Comparison of ENCODE assay signal across 8 mouse cellular contexts in the genomic region with DNA sequence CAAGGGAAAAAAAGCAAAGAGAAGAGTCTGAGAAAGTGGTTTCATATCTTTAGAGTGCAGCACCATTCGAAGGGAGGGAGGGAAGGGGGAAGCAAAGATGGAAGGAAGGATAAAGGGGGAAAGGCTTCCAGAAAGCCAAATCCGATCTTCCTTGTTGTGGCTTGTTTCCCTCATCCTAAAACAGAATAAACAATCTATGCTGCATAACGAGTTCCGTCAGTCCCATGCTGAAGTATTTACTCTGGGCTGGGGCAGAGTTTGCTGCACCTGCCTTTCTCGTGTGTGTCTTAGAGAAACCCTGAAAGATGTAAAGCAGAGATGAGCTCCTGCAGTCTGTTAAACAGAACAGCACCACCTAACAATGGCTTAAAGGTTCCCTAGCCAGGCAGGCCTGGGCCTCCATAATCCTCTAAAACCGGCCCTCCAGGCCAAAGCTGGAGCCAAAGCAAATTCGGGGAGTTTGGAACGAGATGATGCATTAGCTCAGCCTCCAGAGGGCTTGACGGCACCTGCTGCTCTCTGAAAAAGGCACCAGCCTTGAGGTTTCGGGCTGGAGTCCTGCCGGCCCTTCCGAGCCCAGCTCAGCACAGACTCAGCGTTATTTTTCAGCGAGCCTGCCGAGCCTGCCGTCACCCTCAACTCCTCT. TPM values are rescaled to one million over a fixed set of nuclear protein-coding genes. Genes with fewer than 3 reads are reported as not detected.
A peak's percentile ranks its signal among the peaks of the same experiment; 100 is the strongest.
DNase-seq lines count a peak whose midpoint lies in the region; ATAC-seq and TF ChIP-seq lines count a peak whose summit lies in the region.

No protein-coding gene starts in this region.

- 21% methylated on average over 16 of the region's 16 CpGs for WGBS in hindbrain, postnatal 0 days
- 16% methylated on average over 16 of the region's 16 CpGs for WGBS in midbrain, embryonic 16.5 days

- H3K4me3 ChIP-seq in MEL (ENCODE audit: control insufficient read depth in 1 of 2, insufficient read depth in 1 of 2, low read depth in 2 of 2, low read length in 2 of 2): peak overlapping the region; percentile 28 to 51
- H3K4me3 ChIP-seq in cortical plate, adult 2 months (ENCODE audit: insufficient read depth, low read length): no peak overlapping the region
- no peak overlapping the region for H3K4me3 ChIP-seq in hindbrain, postnatal 0 days (ENCODE audit: low read length)
- H3K4me3 ChIP-seq in midbrain, embryonic 16.5 days (ENCODE audit: low read depth, low read length): no peak overlapping the region

- peak overlapping the region; percentile 11; the same call in 1 of the 2 replicates for H3K9ac ChIP-seq in MEL (ENCODE audit: control insufficient read depth, low read depth, low read length, poor library complexity, severe bottlenecking)
- H3K9ac ChIP-seq in hindbrain, postnatal 0 days (replicated peaks; ENCODE audit: low read length): peak overlapping the region; percentile 21; the same call in 1 of the 2 replicates
- H3K9ac ChIP-seq in midbrain, embryonic 16.5 days (ENCODE audit: low read depth, low read length): no peak overlapping the region

- peaks cover 0 to 6% of the 10 kb centered on the region in 2 experiments; a peak in 2 of 4 replicates for H3K36me3 ChIP-seq in MEL (ENCODE audit: control insufficient read depth in 1 of 2, insufficient read depth in 2 of 2, low read length in 2 of 2)
- H3K36me3 ChIP-seq in hindbrain, postnatal 0 days (ENCODE audit: insufficient read depth, low read length): no peaks in the 10 kb centered on the region
- H3K36me3 ChIP-seq in midbrain, embryonic 16.5 days (ENCODE audit: control insufficient read depth, insufficient read depth, low read length): no peaks in the 10 kb centered on the region

- H3K79me2 ChIP-seq in MEL (ENCODE audit: control insufficient read depth, insufficient read depth, low read length, poor library complexity): no peaks in the 10 kb centered on the region; the same call in 1 of the 2 replicates

- no peak for TF ChIP-seq CTCF in MEL (IDR thresholded peaks at IDR 0.05 in 2 of 3, conservative IDR thresholded peaks at IDR 0.05 in 1 of 3; ENCODE audit: control insufficient read depth in 1 of 3, insufficient read depth in 1 of 3, low read depth in 2 of 3, low read length in 3 of 3, poor library complexity in 1 of 3, severe bottlenecking in 1 of 3)
- TF ChIP-seq CTCF in cortical plate, adult 2 months (IDR thresholded peaks at IDR 0.05; ENCODE audit: extremely low read depth, insufficient read depth, low read length): no peak
- no peak for TF ChIP-seq CTCF in hindbrain, postnatal 0 days (IDR thresholded peaks at IDR 0.05; ENCODE audit: low read depth)

- H3K4me2 ChIP-seq in hindbrain, postnatal 0 days (ENCODE audit: low read depth, low read length): peak overlapping the region; percentile 13; the same call in 1 of the 2 replicates
- H3K4me2 ChIP-seq in midbrain, embryonic 16.5 days (ENCODE audit: low read length): no peak overlapping the region

- TF ChIP-seq RAD21 in MEL (IDR thresholded peaks at IDR 0.05; ENCODE audit: low read depth, low read length): no peak

- peak; percentile 50 for ATAC-seq in hindbrain, postnatal 0 days
- peak; percentile 22; the same call in 1 of the 2 replicates for ATAC-seq in midbrain, embryonic 16.5 days
- no peak for ATAC-seq in activated CD4-positive, CD25-positive, alpha-beta regulatory T cell, adult 4 months

- peak overlapping the region; percentile 11; the same call in 1 of the 2 replicates for H3K27ac ChIP-seq in MEL (ENCODE audit: control insufficient read depth, low read depth, low read length)
- peak overlapping the region; percentile 43 for H3K27ac ChIP-seq in cortical plate, adult 2 months (ENCODE audit: insufficient read depth, low read length)
- H3K27ac ChIP-seq in hindbrain, postnatal 0 days: peak overlapping the region; percentile 79
- no peak overlapping the region for H3K27ac ChIP-seq in midbrain, embryonic 16.5 days (ENCODE audit: low read length)

- no peaks in the 10 kb centered on the region for H3K9me3 ChIP-seq in MEL (replicated peaks; ENCODE audit: insufficient read depth, low read length)
- no peaks in the 10 kb centered on the region for H3K9me3 ChIP-seq in hindbrain, postnatal 0 days (ENCODE audit: low read length)
- no peaks in the 10 kb centered on the region for H3K9me3 ChIP-seq in midbrain, embryonic 16.5 days (replicated peaks; ENCODE audit: control insufficient read depth, low read length, poor library complexity, severe bottlenecking)

- H3K4me1 ChIP-seq in MEL (ENCODE audit: control insufficient read depth in 1 of 2, insufficient read depth in 2 of 2, low read length in 2 of 2): peaks cover 3 to 16% of the 10 kb centered on the region in 2 experiments
- H3K4me1 ChIP-seq in cortical plate, adult 2 months (ENCODE audit: control insufficient read depth, insufficient read depth, low read length): peaks cover 13% of the 10 kb centered on the region
- peaks cover 34% of the 10 kb centered on the region for H3K4me1 ChIP-seq in hindbrain, postnatal 0 days (ENCODE audit: insufficient read depth, low read length)
- peaks cover 6% of the 10 kb centered on the region; the same call in 1 of the 2 replicates for H3K4me1 ChIP-seq in midbrain, embryonic 16.5 days (ENCODE audit: control insufficient read depth, insufficient read depth, low read length)

- TF ChIP-seq POLR2A in MEL (IDR thresholded peaks at IDR 0.05; ENCODE audit: control insufficient read depth in 1 of 2, insufficient read depth in 1 of 2, low read depth in 1 of 2, low read length in 2 of 2, poor library complexity in 1 of 2): no peak
- TF ChIP-seq POLR2A in cortical plate, adult 2 months (IDR thresholded peaks at IDR 0.05; ENCODE audit: extremely low read depth, insufficient read depth, low read length): no peak

- TF ChIP-seq EP300 in MEL (IDR thresholded peaks at IDR 0.05; ENCODE audit: low read depth in 1 of 2, low read length in 2 of 2): peak; percentile 60 to 78

- peak; percentile 33 to 64 for DNase-seq in heart, adult 18-20 months
- no peak for DNase-seq in heart, adult 9 months (ENCODE audit: low spot score in 2 of 2)
- peak; percentile 71 for DNase-seq in MEL (ENCODE audit: low read depth, low spot score)
- DNase-seq in hindbrain, postnatal 0 days (ENCODE audit: low spot score): peak; percentile 73
- DNase-seq in urinary bladder, postnatal 10 days (ENCODE audit: low spot score): no peak

- no peaks in the 10 kb centered on the region for H3K27me3 ChIP-seq in MEL (ENCODE audit: control insufficient read depth in 1 of 2, insufficient read depth in 2 of 2, low read length in 2 of 2)
- no peaks in the 10 kb centered on the region for H3K27me3 ChIP-seq in hindbrain, postnatal 0 days (ENCODE audit: insufficient read depth, low read length)
- no peaks in the 10 kb centered on the region for H3K27me3 ChIP-seq in midbrain, embryonic 16.5 days (ENCODE audit: control insufficient read depth, insufficient read depth, low read depth, low read length)

TF ChIP-seq in MEL, 35 proteins besides CTCF, POLR2A, EP300 and RAD21 (continues in another document):
- TF ChIP-seq POLR2AphosphoS2 (IDR thresholded peaks at IDR 0.05; ENCODE audit: low read length) (no peak), ZMIZ1 (IDR thresholded peaks at IDR 0.05; ENCODE audit: low read depth, low read length) (no peak), ZNF384 (IDR thresholded peaks at IDR 0.05; ENCODE audit: low read depth, low read length) (0 out of 2 replicates have a peak, but pooled peaks have one; percentile 37), MAX (IDR thresholded peaks at IDR 0.05; ENCODE audit: low read length) (no peak), MAZ (IDR thresholded peaks at IDR 0.05; ENCODE audit: low read depth, low read length) (peak; percentile 33; the same call in 1 of the 2 replicates), RCOR1 (IDR thresholded peaks at IDR 0.05; ENCODE audit: low read depth, low read length) (no peak; the same call in 1 of the 2 replicates), UBTF (IDR thresholded peaks at IDR 0.05; ENCODE audit: borderline replicate concordance, insufficient read depth, low read depth, low read length) (no peak), SMC3 (IDR thresholded peaks at IDR 0.05; ENCODE audit: low read depth, low read length) (no peak), MXI1 (IDR thresholded peaks at IDR 0.05; ENCODE audit: low read depth, low read length) (no peak), ZKSCAN1 (IDR thresholded peaks at IDR 0.05; ENCODE audit: low read depth, low read length) (no peak), SIN3A (IDR thresholded peaks at IDR 0.05; ENCODE audit: low read length) (peak; percentile 53), CHD1 (IDR thresholded peaks at IDR 0.05; ENCODE audit: low read depth, low read length) (no peak), JUND (IDR thresholded peaks at IDR 0.05; ENCODE audit: low read depth, low read length) (no peak), ZC3H11A (IDR thresholded peaks at IDR 0.05; ENCODE audit: low read depth, low read length) (no peak), MEF2A (IDR thresholded peaks at IDR 0.05; ENCODE audit: extremely low read depth, insufficient replicate concordance, low read depth, low read length, poor library complexity, severe bottlenecking) (no peak), NRF1 (IDR thresholded peaks at IDR 0.05; ENCODE audit: insufficient read depth, low read depth, low read length, poor library complexity, severe bottlenecking) (no peak), CHD2 (IDR thresholded peaks at IDR 0.05; ENCODE audit: low read length) (no peak), HCFC1 (IDR thresholded peaks at IDR 0.05; ENCODE audit: low read depth, low read length) (no peak), USF1 (IDR thresholded peaks at IDR 0.05; ENCODE audit: low read depth, low read length) (no peak), MYB (IDR thresholded peaks at IDR 0.05; ENCODE audit: low read depth, low read length) (no peak), TBP (IDR thresholded peaks at IDR 0.05; ENCODE audit: low read depth, low read length) (0 out of 2 replicates have a peak, but pooled peaks have one; percentile 26), POLR2AphosphoS5 (IDR thresholded peaks at IDR 0.05; ENCODE audit: borderline replicate concordance, low read depth, low read length) (no peak), BHLHE40 (IDR thresholded peaks at IDR 0.05; ENCODE audit: borderline replicate concordance, low read depth, low read length) (no peak), GABPA (IDR thresholded peaks at IDR 0.05; ENCODE audit: low read depth, low read length) (no peak)

RNA-seq across cellular contexts. Expression of gene Rassf3, which starts 43.4 kb away (rescaled TPM):
- total RNA-seq in heart, adult 18-20 months (2021): 100 to 1,000 TPM; 131 to 138 TPM
- total RNA-seq in MEL (2012; rRNA removed): 8.0 and 9.2 TPM in 2 replicates
- polyA plus RNA-seq in MEL (2012; ENCODE audit: insufficient read depth in 1 of 2, insufficient read length in 2 of 2, low read depth in 1 of 2, low replicate concordance in 2 of 2, missing spikeins in 1 of 2): 10 to 100 TPM in 1 of 2 experiments, not detected in 1; 15.8 TPM
- 40.8 and 41.2 TPM in 2 replicates for polyA plus RNA-seq in cortical plate, adult 2 months (2012; rRNA removed)
- 7.4 and 11.1 TPM in 2 replicates for total RNA-seq in hindbrain, postnatal 0 days (2014; rRNA removed)
- 5.7 and 6.0 TPM in 2 replicates for polyA plus RNA-seq in hindbrain, postnatal 0 days (2015; fragmentation: Nextera tagmentation; extraction: Ambion mirVana)
- 4.2 and 4.6 TPM in 2 replicates for polyA plus RNA-seq in midbrain, embryonic 16.5 days (2015; fragmentation: Nextera tagmentation; extraction: Ambion mirVana)
- polyA plus RNA-seq in activated CD4-positive, CD25-positive, alpha-beta regulatory T cell, adult 4 months (2017; shearing (Covaris generic)): 1 to 10 TPM; 5.7 to 7.0 TPM

Comparison
In these comparisons a context has a peak if more than half of its experiments do, and no peak if none do; other contexts are left out.
1. DNase-seq: peak in heart, adult 18-20 months (2 of 2), MEL (single experiment) and hindbrain, postnatal 0 days (single experiment); none in heart, adult 9 months (0 of 2) and urinary bladder, postnatal 10 days (single experiment).
2. H3K4me3 ChIP-seq: peak in MEL (2 of 2); none in cortical plate, adult 2 months (single experiment), hindbrain, postnatal 0 days (single experiment) and midbrain, embryonic 16.5 days (single experiment).